Mouse (Mus musculus): ENCODE data around the gene Arid2.

DNA sequence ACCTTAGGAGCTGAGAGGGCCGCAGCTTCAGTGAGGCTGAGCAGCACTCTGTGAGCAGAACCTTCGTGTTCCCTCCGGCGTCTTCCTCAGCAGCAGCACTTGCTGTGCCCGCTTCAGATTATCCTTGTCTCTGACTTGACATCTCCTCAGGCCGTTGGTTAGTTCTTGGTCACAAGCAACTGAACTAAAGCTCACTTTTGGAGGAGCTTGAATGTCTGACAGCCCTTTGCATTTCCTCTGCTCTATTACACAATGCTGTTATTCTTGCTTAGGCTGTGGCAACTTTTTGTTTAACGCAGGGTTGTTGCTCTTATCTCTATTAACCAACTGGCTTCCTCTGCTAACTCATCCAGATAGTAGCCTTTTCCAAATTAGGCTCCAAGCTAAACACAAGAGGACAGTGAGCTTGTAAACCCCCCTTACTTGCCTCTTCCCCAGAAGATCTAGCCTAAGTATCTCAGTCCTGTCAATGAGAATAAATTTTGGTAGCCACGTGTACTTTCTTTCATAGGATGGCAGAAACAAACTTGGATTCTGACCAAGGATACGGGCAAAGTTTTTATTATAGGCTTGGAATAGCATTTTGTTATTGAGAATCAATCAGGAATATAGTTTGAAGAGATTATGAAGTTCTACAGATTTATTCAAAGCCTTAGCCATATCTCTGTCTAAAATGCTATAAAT, 11.4 kb upstream of the Arid2 start:
- TF ChIP-seq GATA1 (IDR thresholded peaks at IDR 0.05; ENCODE audit: low read length) (no peak), TAL1 (IDR thresholded peaks at IDR 0.05; ENCODE audit: low read length) (peak; percentile 32; the same call in 1 of the 3 replicates)
